Mouse (Mus musculus) leukemia stem cell, adult 10-12 weeks (primary cell): ENCODE data around the gene Zfp735. TPM values are rescaled to one million over a fixed set of nuclear protein-coding genes. Genes with fewer than 3 reads are reported as not detected.

Experiments
- polyA plus RNA-seq: library from polyadenylated mRNA; stranded (reverse); fragments of >175 nt; gene quantifications from 2 replicates; pipeline ENCODE4 v1.2.3, GENCODE M21; 2012; ENCODE audit warnings: low replicate concordance

Gene Zfp735
- not detected in 2 replicates for polyA plus RNA-seq

DNA sequence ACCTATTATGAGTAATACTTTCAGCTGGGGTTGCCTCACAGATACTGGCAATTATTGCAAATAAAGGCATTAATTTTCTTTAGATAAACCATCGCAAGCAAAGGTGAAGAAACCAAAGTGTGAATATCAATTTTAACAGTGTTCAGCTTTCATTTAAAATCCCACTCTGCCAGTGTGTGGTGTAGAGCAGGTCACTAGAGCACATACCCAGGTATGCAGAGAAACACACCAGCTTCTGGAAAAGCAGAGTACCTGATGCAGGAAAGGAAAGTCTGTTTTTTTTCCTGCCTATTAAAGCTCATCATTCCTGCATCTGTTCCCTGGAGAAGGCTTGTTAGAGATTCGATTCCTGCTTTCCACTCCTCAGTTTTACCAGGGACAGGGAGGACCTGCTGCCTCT is at the start of gene Zfp735:
Gene Zfp735 (plus strand): TSS at position 301 of the 400 bp plus-strand sequence.

Other genes starting within 250 kb of the Zfp735 start
- not detected in 2 replicates for gene Olfr380, start 231.3 kb upstream of the Zfp735 start, polyA plus RNA-seq
- gene Olfr381, start 197.2 kb upstream of the Zfp735 start, polyA plus RNA-seq = not detected in 2 replicates
- gene Olfr382, start 171.6 kb upstream of the Zfp735 start, polyA plus RNA-seq = not detected in 2 replicates
- not detected in 2 replicates for gene Olfr385, start 95.8 kb upstream of the Zfp735 start, polyA plus RNA-seq
- not detected in 2 replicates for gene Olfr384, start 90.2 kb upstream of the Zfp735 start, polyA plus RNA-seq
- gene Olfr389, start 91.9 kb downstream of the Zfp735 start, polyA plus RNA-seq = not detected in 2 replicates
- gene Olfr390, start 94.2 kb downstream of the Zfp735 start, polyA plus RNA-seq = not detected in 2 replicates
- not detected in 2 replicates for gene Olfr391-ps, start 114.3 kb downstream of the Zfp735 start, polyA plus RNA-seq
- gene Olfr392, start 128.3 kb downstream of the Zfp735 start, polyA plus RNA-seq = not detected in 2 replicates
- gene Olfr393, start 162.7 kb downstream of the Zfp735 start, polyA plus RNA-seq = not detected in 2 replicates
- gene Olfr394, start 202.0 kb downstream of the Zfp735 start, polyA plus RNA-seq = not detected in 2 replicates
- gene Olfr395, start 220.5 kb downstream of the Zfp735 start, polyA plus RNA-seq = not detected in 2 replicates
- gene Olfr23, start 247.9 kb downstream of the Zfp735 start, polyA plus RNA-seq = not detected in 2 replicates